Mouse (Mus musculus): ENCODE measurements around the gene Klhdc4.

DNA sequence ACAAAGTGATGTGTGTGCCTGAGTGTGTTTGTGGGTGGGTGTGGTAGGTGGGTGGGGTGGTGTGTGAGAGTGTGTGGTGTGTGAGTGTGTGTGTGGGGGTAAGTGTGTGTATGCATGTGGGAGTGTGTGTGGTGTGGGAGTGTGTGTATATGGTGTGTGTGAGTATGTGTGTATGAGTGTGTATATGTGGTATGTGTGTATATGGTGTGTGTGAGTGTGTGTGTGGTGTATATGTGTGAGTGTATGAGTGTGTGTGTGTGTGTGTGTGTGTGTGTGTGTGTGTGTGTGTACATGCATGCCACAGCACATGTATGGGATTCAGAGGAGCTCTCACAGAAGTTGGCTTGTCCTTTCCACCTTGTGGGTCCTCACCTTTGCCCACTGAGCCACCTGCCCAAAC is 17.4 kb upstream of the Klhdc4 start:
- TF ChIP-seq CTCF (IDR thresholded peaks at IDR 0.05; ENCODE audit: low read depth) = no peak
- TF ChIP-seq EP300 (IDR thresholded peaks at IDR 0.05; ENCODE audit: low read depth) = no peak

All from liver, embryonic 14.5 days (tissue).